Mouse (Mus musculus): ENCODE data around the gene Bmp4. TPM values are rescaled to one million over a fixed set of nuclear protein-coding genes. Genes with fewer than 3 reads are reported as not detected.

Gene Bmp4
- total and polyA plus RNA-seq, 2 experiments from 2014 or later: 4.6 to 7.0 TPM

GRCm38 (mm10) chr14:46399925-46400324 is 9.5 kb upstream of the Bmp4 start:
- no peak overlapping the region for H3K4me3 ChIP-seq (ENCODE audit: low read depth, low read length)
- no peak for DNase-seq (ENCODE audit: low spot score)
- H3K4me1 ChIP-seq (ENCODE audit: insufficient read depth, low read length): no peaks in the 10 kb centered on the region
- no peak overlapping the region for H3K27ac ChIP-seq (ENCODE audit: low read depth, low read length)
- H3K27me3 ChIP-seq (ENCODE audit: insufficient read depth, low read length): peaks cover 21% of the 10 kb centered on the region
- no peak overlapping the region for H3K4me2 ChIP-seq (ENCODE audit: low read depth, low read length, poor library complexity, severe bottlenecking)
- H3K36me3 ChIP-seq (ENCODE audit: insufficient read depth, low read length): no peaks in the 10 kb centered on the region
- no peak overlapping the region for H3K9ac ChIP-seq (replicated peaks; ENCODE audit: low read length, poor library complexity, severe bottlenecking)
- no peak for TF ChIP-seq CTCF (IDR thresholded peaks at IDR 0.05)
- H3K9me3 ChIP-seq (ENCODE audit: low read length): no peaks in the 10 kb centered on the region
- 56% methylated on average over 2 of the region's 2 CpGs for WGBS
- ATAC-seq (ENCODE audit: low FRiP score): no peak

- peak overlapping the region; percentile 30 for H3K4me3 ChIP-seq (ENCODE audit: low read depth, low read length)
- no peak overlapping the region for H3K9ac ChIP-seq (replicated peaks; ENCODE audit: low read length, poor library complexity, severe bottlenecking)
- no peak for DNase-seq (ENCODE audit: low spot score)
- H3K9me3 ChIP-seq (ENCODE audit: low read length): no peaks in the 10 kb centered on the region
- 0 out of 2 replicates have a peak, but pooled peaks have one; percentile 13 for ATAC-seq (ENCODE audit: low FRiP score)
- H3K36me3 ChIP-seq (ENCODE audit: insufficient read depth, low read length): no peaks in the 10 kb centered on the region
- TF ChIP-seq CTCF (IDR thresholded peaks at IDR 0.05): no peak
- no peak overlapping the region for H3K27ac ChIP-seq (ENCODE audit: low read depth, low read length)
- peaks cover 21% of the 10 kb centered on the region for H3K27me3 ChIP-seq (ENCODE audit: insufficient read depth, low read length)
- H3K4me2 ChIP-seq (ENCODE audit: low read depth, low read length, poor library complexity, severe bottlenecking): peak overlapping the region; percentile 43
- WGBS: 4% methylated on average over 27 of the region's 27 CpGs
- no peaks in the 10 kb centered on the region for H3K4me1 ChIP-seq (ENCODE audit: insufficient read depth, low read length)
Measured at GRCm38 (mm10) chr14:46398091-46398695, 7.7 kb upstream of the Bmp4 start.

GRCm38 (mm10) chr14:46391621-46392170 is 1.2 kb upstream of the Bmp4 start:
- Histone ChIP-seq H3K4me2 (ENCODE audit: low read depth, low read length, poor library complexity, severe bottlenecking) (no peak overlapping the region), H3K27ac (ENCODE audit: low read depth, low read length) (no peak overlapping the region), H3K36me3 (ENCODE audit: insufficient read depth, low read length) (no peaks in the 10 kb centered on the region), H3K4me1 (ENCODE audit: insufficient read depth, low read length) (0 out of 2 replicates have a peak, but pooled peaks cover 3% of the 10 kb centered on the region), H3K9me3 (ENCODE audit: low read length) (no peaks in the 10 kb centered on the region), H3K27me3 (ENCODE audit: insufficient read depth, low read length) (peaks cover 41% of the 10 kb centered on the region), H3K4me3 (ENCODE audit: low read depth, low read length) (no peak overlapping the region), H3K9ac (replicated peaks; ENCODE audit: low read length, poor library complexity, severe bottlenecking) (no peak overlapping the region)
- no peak for TF ChIP-seq CTCF (IDR thresholded peaks at IDR 0.05)
- 67% methylated on average over 6 of the region's 6 CpGs for WGBS
- ATAC-seq (ENCODE audit: low FRiP score) (no peak), DNase-seq (ENCODE audit: low spot score) (no peak)

- Histone ChIP-seq H3K4me3 (ENCODE audit: low read depth, low read length) (0 out of 2 replicates have a peak overlapping the region, but pooled peaks have one; percentile 8), H3K27ac (ENCODE audit: low read depth, low read length) (no peak overlapping the region), H3K27me3 (ENCODE audit: insufficient read depth, low read length) (peaks cover 50% of the 10 kb centered on the region), H3K9me3 (ENCODE audit: low read length) (no peaks in the 10 kb centered on the region), H3K36me3 (ENCODE audit: insufficient read depth, low read length) (no peaks in the 10 kb centered on the region), H3K4me1 (ENCODE audit: insufficient read depth, low read length) (0 out of 2 replicates have a peak, but pooled peaks cover 3% of the 10 kb centered on the region), H3K4me2 (ENCODE audit: low read depth, low read length, poor library complexity, severe bottlenecking) (peak overlapping the region; percentile 28; the same call in 1 of the 2 replicates), H3K9ac (replicated peaks; ENCODE audit: low read length, poor library complexity, severe bottlenecking) (no peak overlapping the region)
- WGBS: 7% methylated on average over 24 of the region's 24 CpGs
- no peak for DNase-seq (ENCODE audit: low spot score)
- no peak for TF ChIP-seq CTCF (IDR thresholded peaks at IDR 0.05)
- no peak for ATAC-seq (ENCODE audit: low FRiP score)
Measured at GRCm38 (mm10) chr14:46389438-46390248, 826 bp downstream of the Bmp4 start.

DNA sequence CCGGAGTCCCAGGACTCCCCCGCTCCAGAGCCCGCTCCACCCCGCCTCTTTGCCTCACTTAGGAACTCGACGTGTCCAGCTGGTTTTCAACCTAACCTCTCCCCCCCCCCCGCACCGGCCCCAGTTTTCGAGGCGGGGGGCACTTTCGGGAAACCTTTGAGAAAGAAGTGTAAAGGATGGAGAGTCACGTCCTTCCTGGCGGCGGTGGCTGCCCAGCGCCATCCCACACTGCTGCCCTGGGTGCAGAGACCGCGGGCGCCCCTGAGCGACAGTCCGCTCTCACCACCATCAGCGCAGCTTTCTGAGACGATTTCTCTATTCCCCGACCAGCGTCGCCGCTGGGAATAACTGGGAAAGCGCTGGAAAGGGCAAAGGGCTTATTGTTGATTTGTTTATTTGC is 1.8 kb downstream of the Bmp4 start:
- Histone ChIP-seq H3K27ac (ENCODE audit: low read depth, low read length) (no peak overlapping the region), H3K36me3 (ENCODE audit: insufficient read depth, low read length) (no peaks in the 10 kb centered on the region), H3K4me3 (ENCODE audit: low read depth, low read length) (peak overlapping the region; percentile 53; the same call in 1 of the 2 replicates), H3K4me1 (ENCODE audit: insufficient read depth, low read length) (0 out of 2 replicates have a peak, but pooled peaks cover 3% of the 10 kb centered on the region), H3K9me3 (ENCODE audit: low read length) (no peaks in the 10 kb centered on the region), H3K9ac (replicated peaks; ENCODE audit: low read length, poor library complexity, severe bottlenecking) (no peak overlapping the region), H3K4me2 (ENCODE audit: low read depth, low read length, poor library complexity, severe bottlenecking) (peak overlapping the region; percentile 86), H3K27me3 (ENCODE audit: insufficient read depth, low read length) (peaks cover 58% of the 10 kb centered on the region)
- peak; percentile 30; the same call in 1 of the 2 replicates for TF ChIP-seq CTCF (IDR thresholded peaks at IDR 0.05)
- WGBS: under 1% methylated on average over 27 of the region's 27 CpGs
- ATAC-seq (ENCODE audit: low FRiP score) (no peak), DNase-seq (ENCODE audit: low spot score) (peak; percentile 29)

All from midbrain, postnatal 0 days (tissue).